17 mouse cellular contexts compared by ENCODE assay signal in genomic region chr19:53898970-53899900, GRCm38 (mm10). TPM values are rescaled to one million over a fixed set of nuclear protein-coding genes. Genes with fewer than 3 reads are reported as not detected.
DNase-seq lines count a peak whose midpoint lies in the region; ATAC-seq and TF ChIP-seq lines count a peak whose summit lies in the region.
"Had no signal": no experiment of that assay in that cellular context is flagged by ENCODE, and none has a peak within 500 bp of the region (broad histone marks: within the 10 kb centered on the region; RNA-seq: fewer than 3 reads in every experiment).

No protein-coding gene starts in this region.

- H3K9me3 ChIP-seq in kidney, embryonic 14.5 days (ENCODE audit: control insufficient read depth, low read length): no peaks in the 10 kb centered on the region
- H3K9me3 ChIP-seq in hindbrain, embryonic 12.5 days (replicated peaks): no peaks in the 10 kb centered on the region
- H3K9me3 ChIP-seq: heart, embryonic 15.5 days had no signal

- H3K36me3 ChIP-seq in kidney, embryonic 14.5 days (ENCODE audit: control insufficient read depth, insufficient read depth, low read length): no peaks in the 10 kb centered on the region
- no peaks in the 10 kb centered on the region for H3K36me3 ChIP-seq in thymus, adult 2 months (ENCODE audit: control insufficient read depth, insufficient read depth, low read length)
- no peaks in the 10 kb centered on the region for H3K36me3 ChIP-seq in splenic B cell, adult 2 months (ENCODE audit: control insufficient read depth, insufficient read depth, low read length, poor library complexity, severe bottlenecking)
- no peaks in the 10 kb centered on the region for H3K36me3 ChIP-seq in hindbrain, embryonic 12.5 days
- H3K36me3 ChIP-seq: heart, embryonic 15.5 days had no signal

- no peak for ATAC-seq in kidney, embryonic 14.5 days (ENCODE audit: low FRiP score, low TSS enrichment)
- peak; percentile 22 for ATAC-seq in activated CD4-positive, CD25-positive, alpha-beta regulatory T cell, adult 4 months
- no peak for ATAC-seq in hindbrain, embryonic 12.5 days (ENCODE audit: low FRiP score)
- ATAC-seq: forebrain, postnatal 0 days; liver, postnatal 0 days; midbrain, embryonic 16.5 days had no signal

- no peaks in the 10 kb centered on the region; the same call in 1 of the 2 replicates for H3K4me1 ChIP-seq in kidney, embryonic 14.5 days (ENCODE audit: control insufficient read depth, insufficient read depth, low read length)
- peaks cover 47% of the 10 kb centered on the region for H3K4me1 ChIP-seq in thymus, adult 2 months (replicated peaks; ENCODE audit: control insufficient read depth, insufficient read depth, low read length)
- H3K4me1 ChIP-seq in hindbrain, embryonic 12.5 days: peaks cover 8% of the 10 kb centered on the region

- H3K27ac ChIP-seq in kidney, embryonic 14.5 days (ENCODE audit: low read depth, low read length): no peak overlapping the region
- H3K27ac ChIP-seq in thymus, adult 2 months (ENCODE audit: control insufficient read depth, insufficient read depth, low read length): peak overlapping the region; percentile 59
- H3K27ac ChIP-seq in hindbrain, embryonic 12.5 days: no peak overlapping the region

- WGBS in kidney, embryonic 14.5 days: 76% methylated on average over 25 of the region's 25 CpGs
- 81% methylated on average over 25 of the region's 25 CpGs for WGBS in thymus, adult 2 months
- WGBS in hindbrain, embryonic 12.5 days: 84% methylated on average over 25 of the region's 25 CpGs

- no peak overlapping the region for H3K9ac ChIP-seq in kidney, embryonic 14.5 days (ENCODE audit: low read depth, low read length)
- no peak overlapping the region for H3K9ac ChIP-seq in hindbrain, embryonic 12.5 days
- H3K9ac ChIP-seq: forebrain, postnatal 0 days; heart, embryonic 15.5 days; liver, postnatal 0 days had no signal

- no peaks in the 10 kb centered on the region for H3K27me3 ChIP-seq in kidney, embryonic 14.5 days (ENCODE audit: control insufficient read depth, insufficient read depth, low read length)
- H3K27me3 ChIP-seq in thymus, adult 2 months (ENCODE audit: control insufficient read depth, insufficient read depth, low read length): no peaks in the 10 kb centered on the region
- no peaks in the 10 kb centered on the region for H3K27me3 ChIP-seq in splenic B cell, adult 2 months (ENCODE audit: control insufficient read depth, insufficient read depth, low read length, poor library complexity, severe bottlenecking)
- no peaks in the 10 kb centered on the region for H3K27me3 ChIP-seq in hindbrain, embryonic 12.5 days
- H3K27me3 ChIP-seq: heart, embryonic 15.5 days had no signal

- H3K4me3 ChIP-seq in kidney, embryonic 14.5 days (ENCODE audit: low read length): no peak overlapping the region
- no peak overlapping the region for H3K4me3 ChIP-seq in thymus, adult 2 months (ENCODE audit: control insufficient read depth, insufficient read depth, low read length)
- H3K4me3 ChIP-seq in hindbrain, embryonic 12.5 days: no peak overlapping the region
- H3K4me3 ChIP-seq: heart, embryonic 15.5 days had no signal

- no peak overlapping the region for H3K4me2 ChIP-seq in kidney, embryonic 14.5 days (replicated peaks; ENCODE audit: low read depth, low read length)
- H3K4me2 ChIP-seq in hindbrain, embryonic 12.5 days (replicated peaks): no peak overlapping the region
- H3K4me2 ChIP-seq: heart, embryonic 15.5 days had no signal

- peak; percentile 40 for DNase-seq in kidney, postnatal 10 days
- DNase-seq in thymus, adult 2 months: no peak
- DNase-seq in thymus, adult 18-20 months: no peak
- peak; percentile 29 for DNase-seq in splenic B cell, adult 2 months (ENCODE audit: low read depth, low spot score)
- no peak for DNase-seq in ovary, postnatal 14 days (ENCODE audit: low spot score)
- DNase-seq: cerebellum, adult 8-10 months; forebrain, postnatal 0 days; kidney, adult 18-20 months; kidney, postnatal 25 days; layer of hippocampus, adult 9-11 months; right cerebral cortex, postnatal 25 days had no signal

- no peak for TF ChIP-seq POLR2A in thymus, adult 2 months (IDR thresholded peaks at IDR 0.05; ENCODE audit: control insufficient read depth, extremely low read depth, insufficient read depth, low read length, poor library complexity)

- TF ChIP-seq CTCF in thymus, adult 2 months (IDR thresholded peaks at IDR 0.05; ENCODE audit: borderline replicate concordance, control insufficient read depth, extremely low read depth, insufficient read depth, low read length, poor library complexity): no peak

RNA-seq across cellular contexts. Expression of gene Pdcd4, which starts 7.2 kb away (rescaled TPM):
- polyA plus RNA-seq in kidney, embryonic 14.5 days (2014; fragmentation: Nextera tagmentation; extraction: Ambion mirVana): 134 and 136 TPM in 2 replicates
- polyA plus RNA-seq in thymus, adult 2 months (2012; rRNA removed): 18.2 and 19.6 TPM in 2 replicates
- polyA plus RNA-seq in activated CD4-positive, CD25-positive, alpha-beta regulatory T cell, adult 4 months (2017; shearing (Covaris generic)): 100 to 1,000 TPM; 479 to 707 TPM
- polyA plus RNA-seq in hindbrain, embryonic 12.5 days (2016; fragmentation: Nextera tagmentation; extraction: Ambion mirVana): 103 and 113 TPM in 2 replicates

RNA-seq across cellular contexts. Expression of gene Shoc2, which starts 44.9 kb away (rescaled TPM):
- 34.3 and 59.6 TPM in 2 replicates for polyA plus RNA-seq in kidney, embryonic 14.5 days (2014; fragmentation: Nextera tagmentation; extraction: Ambion mirVana)
- polyA plus RNA-seq in thymus, adult 2 months (2012; rRNA removed): 14.9 and 18.6 TPM in 2 replicates
- polyA plus RNA-seq in activated CD4-positive, CD25-positive, alpha-beta regulatory T cell, adult 4 months (2017; shearing (Covaris generic)): 10 to 100 TPM; 61.5 to 66.2 TPM
- 73.3 and 77.5 TPM in 2 replicates for polyA plus RNA-seq in hindbrain, embryonic 12.5 days (2016; fragmentation: Nextera tagmentation; extraction: Ambion mirVana)

RNA-seq across cellular contexts. Expression of gene Bbip1, which starts 45.2 kb away (rescaled TPM):
- 96.8 and 137 TPM in 2 replicates for polyA plus RNA-seq in kidney, embryonic 14.5 days (2014; fragmentation: Nextera tagmentation; extraction: Ambion mirVana)
- polyA plus RNA-seq in thymus, adult 2 months (2012; rRNA removed): 13.0 and 16.3 TPM in 2 replicates
- 100 to 1,000 TPM; 114 to 123 TPM for polyA plus RNA-seq in activated CD4-positive, CD25-positive, alpha-beta regulatory T cell, adult 4 months (2017; shearing (Covaris generic))
- 113 and 119 TPM in 2 replicates for polyA plus RNA-seq in hindbrain, embryonic 12.5 days (2016; fragmentation: Nextera tagmentation; extraction: Ambion mirVana)

Comparison
In these comparisons a context has a peak if more than half of its experiments do, and no peak if none do; other contexts are left out.
1. DNase-seq: peak in kidney, postnatal 10 days (single experiment) and splenic B cell, adult 2 months (single experiment); none in thymus, adult 2 months (single experiment), thymus, adult 18-20 months (0 of 2) and ovary, postnatal 14 days (single experiment).